Mouse (Mus musculus): ENCODE results near the gene BC051019. TPM values are rescaled to one million over a fixed set of nuclear protein-coding genes. Genes with fewer than 3 reads are reported as not detected.

The BC051019 gene
- polyA plus RNA-seq, 1 experiment from 2014 or later = not detected

DNA sequence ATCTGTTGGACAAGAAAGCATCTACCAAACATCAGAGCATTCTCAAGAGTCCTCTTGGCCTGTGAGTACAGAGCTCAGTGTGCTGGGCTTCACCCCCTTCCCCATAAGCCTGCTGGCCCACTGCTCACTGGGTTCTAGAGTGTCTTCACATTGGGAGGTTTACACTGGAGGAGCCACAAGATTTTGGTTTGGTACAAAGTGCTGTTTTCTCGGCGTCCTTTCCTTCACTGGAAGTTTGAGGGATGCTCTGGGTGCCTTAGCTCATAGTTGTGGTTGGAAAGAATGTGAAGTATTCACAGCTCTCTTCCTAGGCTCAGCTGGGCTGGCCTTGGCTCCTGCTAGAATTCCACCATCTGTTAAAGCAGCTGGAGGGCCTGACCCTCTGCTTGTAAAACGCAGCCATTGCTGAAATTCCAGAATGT, 14.7 kb downstream of the BC051019 start:
- Histone ChIP-seq H3K27me3 (replicated peaks) (no peaks in the 10 kb centered on the region), H3K4me1 (replicated peaks) (peaks cover 40% of the 10 kb centered on the region), H3K4me2 (peak overlapping the region; percentile 11; the same call in 1 of the 2 replicates), H3K27ac (ENCODE audit: poor library complexity, severe bottlenecking) (peak overlapping the region; percentile 81), H3K9ac (peak overlapping the region; percentile 52; the same call in 1 of the 2 replicates), H3K36me3 (peaks cover 28% of the 10 kb centered on the region), H3K9me3 (replicated peaks) (no peaks in the 10 kb centered on the region), H3K4me3 (no peak overlapping the region)
- 17% methylated on average over 3 of the region's 3 CpGs for WGBS
- no peak for ATAC-seq (ENCODE audit: insufficient number of reproducible peaks, low FRiP score)

DNA sequence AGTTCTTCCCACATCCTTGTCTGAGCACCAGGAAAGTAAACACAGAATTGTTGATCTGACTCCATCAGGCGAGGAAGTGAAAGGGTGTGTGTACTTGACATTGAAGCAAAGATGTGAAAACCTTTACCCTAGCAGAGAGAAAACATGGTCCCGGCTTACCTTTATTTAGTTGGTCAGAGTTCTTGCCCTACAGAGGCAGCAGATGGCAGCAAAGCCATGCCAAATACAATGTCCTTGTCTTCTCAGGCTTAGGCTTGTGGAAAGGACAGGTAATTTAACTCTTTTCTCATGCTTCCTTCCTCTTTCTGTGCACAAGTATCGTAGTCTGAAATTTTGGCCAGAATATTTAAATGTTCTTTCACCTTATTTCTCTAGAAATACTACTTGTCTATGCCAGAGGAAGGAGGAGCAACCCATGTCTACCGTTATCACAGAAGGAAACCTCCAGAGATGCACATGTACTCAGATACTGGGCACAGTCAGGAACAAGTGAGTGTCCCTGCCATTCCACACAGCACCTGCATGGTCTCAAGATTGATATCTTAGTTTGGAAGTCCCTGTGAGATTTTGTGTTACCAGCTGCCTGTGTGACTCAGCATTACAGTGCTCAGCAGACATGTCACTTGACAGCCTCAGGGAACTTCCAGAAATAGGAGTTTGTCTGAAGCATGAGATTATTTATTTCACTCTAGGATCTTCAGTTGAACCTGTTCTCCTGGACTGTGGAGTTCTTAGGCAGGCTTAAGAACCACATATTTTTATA, 16.4 kb downstream of the BC051019 start:
- no peak for ATAC-seq (ENCODE audit: insufficient number of reproducible peaks, low FRiP score)
- peaks cover 43% of the 10 kb centered on the region for H3K4me1 ChIP-seq (replicated peaks)
- peaks cover 18% of the 10 kb centered on the region for H3K36me3 ChIP-seq
- H3K4me3 ChIP-seq = no peak overlapping the region
- no peaks in the 10 kb centered on the region for H3K27me3 ChIP-seq (replicated peaks)
- no peaks in the 10 kb centered on the region for H3K9me3 ChIP-seq (replicated peaks)
- no peak overlapping the region for H3K9ac ChIP-seq
- 0 out of 2 replicates have a peak overlapping the region, but pooled peaks have one; percentile 81 for H3K27ac ChIP-seq (ENCODE audit: poor library complexity, severe bottlenecking)
- 39% methylated on average over 4 of the region's 4 CpGs for WGBS
- H3K4me2 ChIP-seq = no peak overlapping the region

DNA sequence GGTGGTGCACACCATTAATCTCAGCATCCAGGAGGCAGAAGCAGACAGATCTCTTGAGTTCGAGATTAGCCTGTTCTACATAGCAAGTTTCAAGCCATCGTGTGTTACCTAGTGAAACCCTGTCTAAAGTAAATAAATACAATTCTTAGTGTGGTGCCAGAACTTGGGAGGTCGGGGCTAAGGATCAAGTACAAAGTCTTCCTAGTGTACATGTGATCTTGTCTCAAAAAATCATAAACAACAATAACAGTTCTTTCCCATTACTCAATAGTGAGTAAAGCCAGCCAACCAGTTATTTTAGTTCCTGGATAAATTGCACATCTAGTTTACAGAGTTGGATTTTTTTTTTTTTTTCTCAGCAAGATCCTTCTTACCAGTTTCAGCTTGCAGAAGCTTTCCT, 19.2 kb downstream of the BC051019 start:
- 58% methylated on average over 3 of the region's 3 CpGs for WGBS
- H3K27ac ChIP-seq (ENCODE audit: poor library complexity, severe bottlenecking) = no peak overlapping the region

DNA sequence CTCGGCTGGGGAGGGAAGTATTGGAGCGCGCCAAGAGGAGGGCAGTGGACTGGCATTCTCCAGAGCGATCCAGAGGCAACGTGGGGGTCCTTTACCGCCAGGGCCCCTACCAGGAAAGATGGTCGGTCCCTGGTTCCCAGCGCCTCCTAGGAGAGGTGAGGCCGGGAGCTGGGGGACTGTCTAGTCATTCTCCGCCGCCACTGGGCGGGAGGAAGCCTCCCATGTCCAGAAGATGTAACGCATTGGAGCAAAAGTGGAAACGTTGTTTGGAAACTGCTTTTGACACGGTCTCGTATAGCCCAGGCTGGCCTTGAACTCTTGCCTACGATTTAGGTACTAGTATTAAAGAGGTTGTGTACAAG, 19.7 kb downstream of the BC051019 start:
- Histone ChIP-seq H3K4me2 (peak overlapping the region; percentile 76), H3K4me1 (replicated peaks) (peaks cover 32% of the 10 kb centered on the region), H3K4me3 (peak overlapping the region; percentile 76), H3K27me3 (replicated peaks) (no peaks in the 10 kb centered on the region), H3K9me3 (replicated peaks) (0 out of 2 replicates have a peak, but pooled peaks cover 3% of the 10 kb centered on the region), H3K27ac (ENCODE audit: poor library complexity, severe bottlenecking) (peak overlapping the region; percentile 82), H3K36me3 (no peaks in the 10 kb centered on the region), H3K9ac (peak overlapping the region; percentile 81)
- no peak; the same call in 1 of the 2 replicates for ATAC-seq (ENCODE audit: insufficient number of reproducible peaks, low FRiP score)
- 2% methylated on average over 17 of the region's 17 CpGs for WGBS

More for the DNA sequence above, 19.2 kb downstream of the BC051019 start:
- Histone ChIP-seq H3K4me2 (peak overlapping the region; percentile 76), H3K9me3 (replicated peaks) (0 out of 2 replicates have a peak, but pooled peaks cover 3% of the 10 kb centered on the region), H3K36me3 (no peaks in the 10 kb centered on the region; the same call in 1 of the 2 replicates), H3K27me3 (replicated peaks) (no peaks in the 10 kb centered on the region), H3K4me3 (peak overlapping the region; percentile 76), H3K4me1 (replicated peaks) (peaks cover 35% of the 10 kb centered on the region), H3K9ac (no peak overlapping the region)
- ATAC-seq (ENCODE audit: insufficient number of reproducible peaks, low FRiP score) = no peak

DNA sequence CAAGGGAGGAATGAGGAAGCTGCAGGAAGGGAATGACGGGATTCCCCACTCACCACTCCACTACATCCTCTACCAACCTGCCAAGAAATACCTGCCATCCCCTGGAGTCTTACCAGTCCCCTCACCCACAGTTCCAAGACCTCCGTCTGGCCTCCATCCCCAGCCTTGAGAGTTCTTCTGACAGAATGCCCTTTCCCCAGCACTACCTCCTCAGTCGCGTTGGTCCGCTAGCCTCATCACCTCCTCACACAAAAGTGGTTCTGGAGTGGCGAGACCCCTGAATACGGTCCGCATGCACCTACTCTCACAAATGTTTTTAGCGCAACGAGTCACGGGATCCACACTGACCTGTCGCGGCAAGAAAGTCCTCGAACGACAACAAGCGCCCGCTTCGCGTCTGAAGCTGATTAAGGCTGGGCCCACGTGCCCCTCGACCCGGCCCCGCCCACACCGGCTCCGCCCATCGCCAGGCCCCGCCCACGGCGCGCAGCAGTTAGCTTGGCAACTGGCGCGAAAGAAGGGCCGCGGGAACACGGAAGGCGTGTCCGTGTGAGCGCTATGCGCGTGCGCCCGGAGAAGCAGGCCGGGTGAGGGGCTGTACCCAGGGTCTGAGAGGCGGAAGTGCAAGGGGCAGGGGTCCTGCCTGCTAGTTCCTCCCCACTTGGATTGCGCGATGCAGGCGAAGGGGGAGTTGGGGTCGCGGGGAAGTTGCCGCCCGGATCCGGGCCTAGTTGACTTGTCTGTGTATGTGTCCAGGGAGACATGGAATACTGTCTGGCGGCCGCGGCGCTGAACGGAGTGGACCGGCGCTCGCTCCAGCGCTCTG, 20.2 kb downstream of the BC051019 start, which contains the start of the genes St5 and Akip1:
Gene St5 (minus strand): TSS at position 416 of the 826 bp plus-strand sequence.
Gene Akip1 (plus strand): TSS at position 501 of the 826 bp plus-strand sequence.
- H3K4me2 ChIP-seq = peak within 1 kb of the TSS; percentile 76
- ATAC-seq (ENCODE audit: insufficient number of reproducible peaks, low FRiP score) = peak; percentile 96
- peaks cover 27% of the 10 kb centered on the region for H3K4me1 ChIP-seq (replicated peaks)
- peak within 1 kb of the TSS; percentile 81 for H3K9ac ChIP-seq
- no peaks in the 10 kb centered on the region for H3K36me3 ChIP-seq
- H3K9me3 ChIP-seq (replicated peaks) = 0 out of 2 replicates have a peak, but pooled peaks cover 3% of the 10 kb centered on the region
- H3K27ac ChIP-seq (ENCODE audit: poor library complexity, severe bottlenecking) = peak within 1 kb of the TSS; percentile 82
- H3K4me3 ChIP-seq = peak within 1 kb of the TSS; percentile 76
- WGBS = under 1% methylated on average over 61 of the region's 61 CpGs
- no peaks in the 10 kb centered on the region for H3K27me3 ChIP-seq (replicated peaks)

DNA sequence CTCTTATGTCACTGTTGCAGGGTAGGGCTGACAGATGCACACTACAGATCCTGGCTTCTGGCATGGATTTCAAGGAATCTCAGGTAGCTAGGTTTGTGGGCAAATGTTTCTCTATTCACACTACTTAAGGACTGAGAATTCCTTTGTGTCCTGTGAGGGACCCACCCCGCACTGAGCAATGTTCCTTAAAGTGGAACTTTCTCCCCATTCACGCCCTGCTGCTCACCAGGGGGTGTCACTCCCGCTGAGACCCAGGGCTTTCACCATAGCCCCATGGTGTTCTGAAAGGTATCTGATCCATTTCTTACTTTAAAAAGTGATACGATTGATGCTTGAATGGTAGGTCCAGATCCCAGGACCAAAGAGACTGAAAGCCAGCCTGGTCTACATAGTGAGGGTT, 20.9 kb downstream of the BC051019 start:
- no peaks in the 10 kb centered on the region for H3K27me3 ChIP-seq (replicated peaks)
- WGBS = 36% methylated on average over 4 of the region's 4 CpGs
- peaks cover 21% of the 10 kb centered on the region for H3K4me1 ChIP-seq (replicated peaks)

DNA sequence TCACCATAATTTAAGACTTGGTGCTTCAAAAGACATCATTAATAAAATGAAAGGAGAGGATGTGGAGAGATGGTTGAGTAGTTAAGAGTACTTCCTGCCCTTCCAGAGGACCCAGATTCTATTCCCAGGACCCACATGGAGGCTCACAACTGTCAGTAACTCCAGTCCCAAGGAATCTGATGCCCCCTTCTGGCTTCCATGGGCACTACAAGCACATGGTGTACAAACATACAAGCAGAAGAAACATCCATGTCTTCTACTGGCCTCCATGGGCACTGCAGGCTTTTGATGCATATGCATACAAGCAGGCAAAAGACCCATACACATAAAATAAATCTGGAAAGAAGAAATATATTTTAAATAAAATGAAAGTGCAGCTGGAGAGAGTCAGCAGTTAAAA, 23.4 kb downstream of the BC051019 start:
- H3K4me3 ChIP-seq = no peak overlapping the region
- no peak overlapping the region for H3K27ac ChIP-seq (ENCODE audit: poor library complexity, severe bottlenecking)
- H3K27me3 ChIP-seq (replicated peaks) = no peaks in the 10 kb centered on the region
- ATAC-seq (ENCODE audit: insufficient number of reproducible peaks, low FRiP score) = no peak
- 0 out of 2 replicates have a peak, but pooled peaks cover 13% of the 10 kb centered on the region for H3K4me1 ChIP-seq (replicated peaks)
- 0 out of 2 replicates have a peak, but pooled peaks cover 3% of the 10 kb centered on the region for H3K9me3 ChIP-seq (replicated peaks)
- H3K4me2 ChIP-seq = no peak overlapping the region
- H3K36me3 ChIP-seq = no peaks in the 10 kb centered on the region
- H3K9ac ChIP-seq = no peak overlapping the region

More for the DNA sequence above, 20.9 kb downstream of the BC051019 start:
- Histone ChIP-seq H3K9me3 (replicated peaks) (0 out of 2 replicates have a peak, but pooled peaks cover 3% of the 10 kb centered on the region), H3K4me3 (peak overlapping the region; percentile 76), H3K36me3 (no peaks in the 10 kb centered on the region), H3K27ac (ENCODE audit: poor library complexity, severe bottlenecking) (no peak overlapping the region), H3K4me2 (peak overlapping the region; percentile 76), H3K9ac (peak overlapping the region; percentile 81; the same call in 1 of the 2 replicates)
- ATAC-seq (ENCODE audit: insufficient number of reproducible peaks, low FRiP score) = no peak

DNA sequence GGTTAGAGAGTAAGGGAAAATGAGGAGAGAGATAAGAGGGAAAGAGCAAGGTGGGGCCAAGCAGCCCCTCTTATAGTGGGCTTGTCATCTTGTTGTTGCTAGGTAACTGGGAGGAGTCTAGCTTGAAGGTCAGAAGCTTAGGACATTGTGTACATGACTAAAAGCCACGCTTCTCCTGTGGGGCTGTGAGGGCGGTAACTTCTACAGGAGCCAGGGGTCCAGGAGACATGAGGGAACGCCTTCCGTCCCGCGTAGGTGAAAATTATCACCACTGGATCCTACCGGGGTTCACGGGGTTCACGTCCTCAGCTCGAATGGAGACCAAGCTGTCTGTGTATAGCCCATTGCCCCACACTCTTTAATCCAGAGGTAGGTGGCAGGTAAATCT, 28.3 kb downstream of the BC051019 start:
- H3K4me1 ChIP-seq (replicated peaks) = peaks cover 12% of the 10 kb centered on the region
- H3K9me3 ChIP-seq (replicated peaks) = 0 out of 2 replicates have a peak, but pooled peaks cover 2% of the 10 kb centered on the region
- no peaks in the 10 kb centered on the region for H3K27me3 ChIP-seq (replicated peaks)
- no peak for ATAC-seq (ENCODE audit: insufficient number of reproducible peaks, low FRiP score)
- H3K27ac ChIP-seq (ENCODE audit: poor library complexity, severe bottlenecking) = no peak overlapping the region
- H3K4me2 ChIP-seq = no peak overlapping the region
- no peaks in the 10 kb centered on the region for H3K36me3 ChIP-seq
- H3K4me3 ChIP-seq = no peak overlapping the region
- WGBS = 85% methylated on average over 10 of the region's 10 CpGs
- H3K9ac ChIP-seq = no peak overlapping the region

DNA sequence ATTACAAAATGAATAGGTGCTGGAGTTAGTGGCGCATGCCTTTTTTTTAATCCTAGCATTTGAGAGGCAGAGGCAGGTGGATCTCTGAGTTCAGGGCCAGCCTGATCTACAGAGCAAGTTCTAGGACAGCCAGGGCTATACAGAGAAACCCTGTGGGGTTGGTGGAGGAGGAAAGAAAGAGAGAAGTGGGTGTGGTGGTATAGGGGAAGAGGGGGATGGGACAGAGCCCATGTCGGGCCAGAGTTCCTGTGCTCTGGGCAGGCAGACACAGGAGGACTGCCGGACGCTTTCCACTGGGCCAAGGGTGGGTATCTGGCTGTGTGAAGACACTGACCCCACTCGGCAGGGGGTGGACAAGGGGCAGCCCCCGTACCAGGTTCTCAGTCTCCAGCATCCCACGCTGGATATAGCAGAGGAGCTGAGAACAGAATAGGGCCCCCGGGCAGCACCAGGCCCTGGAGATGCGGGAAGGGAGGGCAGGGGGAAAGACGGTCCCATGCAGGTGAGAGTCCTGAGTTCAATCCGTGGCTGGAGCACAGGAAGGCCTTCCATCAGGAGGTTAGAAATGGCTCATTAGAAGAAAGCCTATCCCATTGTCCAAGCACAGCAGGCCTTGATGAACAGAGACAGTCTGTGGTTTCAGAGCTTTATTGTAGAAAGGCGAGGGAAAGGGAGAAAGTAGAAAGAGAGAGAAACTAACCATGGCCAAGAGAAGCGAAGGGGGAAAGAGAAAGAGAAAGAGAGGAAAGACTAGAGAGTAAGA, 28.9 kb downstream of the BC051019 start:
- 0 out of 2 replicates have a peak, but pooled peaks have one; percentile 29 for ATAC-seq (ENCODE audit: insufficient number of reproducible peaks, low FRiP score)
- no peak overlapping the region for H3K4me2 ChIP-seq

DNA sequence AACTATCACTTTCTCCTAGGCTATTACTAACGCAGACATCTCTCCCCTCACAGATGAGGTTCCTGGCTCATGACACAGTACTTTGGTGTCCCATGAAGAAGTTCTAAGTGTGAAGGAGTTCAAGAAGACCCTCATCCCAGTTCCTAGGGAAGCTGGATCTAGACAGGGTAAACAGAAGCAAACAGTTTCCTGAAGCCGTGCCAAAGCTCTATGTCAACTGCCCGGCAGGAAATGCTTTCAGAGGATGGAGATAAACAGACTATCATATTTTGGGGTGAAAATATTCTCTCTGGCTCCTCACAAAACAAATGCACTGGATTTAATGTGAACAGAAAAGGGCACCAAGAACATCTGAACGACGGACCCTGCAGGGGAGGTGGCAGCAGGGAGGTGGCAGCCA, 32.7 kb downstream of the BC051019 start:
- WGBS = 72% methylated on average over 5 of the region's 5 CpGs
- Histone ChIP-seq H3K27me3 (replicated peaks) (no peaks in the 10 kb centered on the region), H3K27ac (ENCODE audit: poor library complexity, severe bottlenecking) (no peak overlapping the region), H3K9me3 (replicated peaks) (no peaks in the 10 kb centered on the region), H3K4me1 (replicated peaks) (peaks cover 27% of the 10 kb centered on the region), H3K4me3 (no peak overlapping the region), H3K36me3 (no peaks in the 10 kb centered on the region), H3K9ac (0 out of 2 replicates have a peak overlapping the region, but pooled peaks have one; percentile 36), H3K4me2 (no peak overlapping the region)
- no peak for ATAC-seq (ENCODE audit: insufficient number of reproducible peaks, low FRiP score)

More for the DNA sequence above, 28.9 kb downstream of the BC051019 start:
- no peaks in the 10 kb centered on the region for H3K9me3 ChIP-seq (replicated peaks)
- no peak overlapping the region for H3K27ac ChIP-seq (ENCODE audit: poor library complexity, severe bottlenecking)
- H3K4me3 ChIP-seq = no peak overlapping the region
- H3K4me1 ChIP-seq (replicated peaks) = peaks cover 12% of the 10 kb centered on the region
- WGBS = 75% methylated on average over 13 of the region's 13 CpGs
- H3K9ac ChIP-seq = no peak overlapping the region
- H3K27me3 ChIP-seq (replicated peaks) = no peaks in the 10 kb centered on the region
- no peaks in the 10 kb centered on the region for H3K36me3 ChIP-seq

Data from heart, embryonic 12.5 days (tissue).